Mouse (Mus musculus): ENCODE results near the gene Clstn1. TPM values are rescaled to one million over a fixed set of nuclear protein-coding genes. Genes with fewer than 3 reads are reported as not detected.

The Clstn1 gene
- polyA plus RNA-seq, 2 experiments: 51.2 to 58.2 TPM

DNA sequence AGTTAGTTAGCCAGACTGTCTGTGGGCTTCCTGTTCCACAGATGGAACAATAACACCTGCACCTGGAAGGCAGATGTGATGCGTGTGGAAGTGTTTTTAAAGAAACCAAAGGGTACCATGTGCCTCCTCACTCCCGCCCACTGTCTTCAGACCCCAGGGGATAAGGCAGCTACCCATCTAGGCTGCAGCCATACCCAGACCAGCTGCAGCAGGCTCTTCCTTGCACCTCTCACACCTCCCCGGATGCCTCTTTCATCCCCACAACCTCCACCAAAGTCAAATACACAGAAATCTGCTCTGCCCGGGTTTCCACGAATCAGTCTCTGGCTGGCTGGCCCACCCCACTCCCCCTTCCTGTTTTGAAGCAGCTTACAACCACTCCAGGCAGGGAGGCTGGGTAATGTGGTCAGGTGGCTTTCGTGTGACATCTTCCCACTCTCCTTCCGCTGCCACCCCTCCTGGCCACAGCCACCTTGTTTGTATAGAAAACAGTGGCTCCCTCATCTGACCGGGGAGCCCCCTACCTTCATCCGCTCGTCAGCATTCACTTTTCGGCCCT lies 71.7 kb downstream of the Clstn1 start:
- H3K36me3 ChIP-seq (ENCODE audit: control insufficient read depth, insufficient read depth, low read length): peaks cover 10% of the 10 kb centered on the region; the same call in 1 of the 2 replicates
- H3K4me1 ChIP-seq (ENCODE audit: control insufficient read depth, insufficient read depth, low read length): no peaks in the 10 kb centered on the region
- no peak for DNase-seq (ENCODE audit: low spot score)
- no peak overlapping the region for H3K4me3 ChIP-seq (replicated peaks; ENCODE audit: low read length)
- no peak overlapping the region for H3K4me2 ChIP-seq (replicated peaks; ENCODE audit: low read depth, low read length, severe bottlenecking)
- no peak for ATAC-seq (ENCODE audit: low FRiP score, low read depth)
- H3K27me3 ChIP-seq (ENCODE audit: control insufficient read depth, insufficient read depth, low read length): no peaks in the 10 kb centered on the region
- H3K27ac ChIP-seq (replicated peaks; ENCODE audit: low read depth, low read length): no peak overlapping the region
- H3K9ac ChIP-seq (ENCODE audit: low read depth, low read length, severe bottlenecking): no peak overlapping the region
- 68% methylated on average over 11 of the region's 11 CpGs for WGBS
- no peaks in the 10 kb centered on the region for H3K9me3 ChIP-seq (ENCODE audit: control insufficient read depth, low read length)
- no peak for TF ChIP-seq POLR2A (IDR thresholded peaks at IDR 0.05; ENCODE audit: borderline replicate concordance, extremely low read depth, insufficient read depth, insufficient read length)

DNA sequence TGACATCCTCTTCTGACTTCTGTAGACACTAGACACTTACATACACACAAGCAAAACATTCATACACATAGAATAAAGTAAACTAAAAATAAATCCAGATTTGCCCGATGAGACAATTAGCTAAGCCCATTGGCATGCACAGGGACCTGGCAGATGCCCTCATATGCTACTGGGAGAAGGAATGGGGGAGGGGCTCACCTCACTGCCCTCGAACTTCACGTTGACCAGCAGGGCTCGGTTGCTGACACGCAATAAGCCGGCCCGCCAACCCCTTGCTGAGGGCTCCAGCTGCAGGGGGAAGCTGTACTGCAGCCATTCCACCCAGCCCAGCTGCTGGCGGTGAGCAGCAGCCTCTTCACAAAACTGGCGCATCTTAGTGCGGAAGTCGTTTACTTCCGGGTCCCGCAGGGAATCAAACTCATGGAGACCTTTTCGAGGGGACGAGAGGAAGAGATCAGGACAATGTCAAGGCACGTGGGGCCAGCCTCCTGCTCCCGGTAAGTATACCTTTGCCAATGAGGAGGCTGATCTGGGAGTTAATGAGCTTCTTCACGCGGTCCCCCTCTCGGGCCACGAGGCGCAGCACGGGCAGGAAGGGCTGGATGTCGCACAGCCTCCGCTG lies 73.3 kb downstream of the Clstn1 start:
- no peak overlapping the region for H3K4me3 ChIP-seq (replicated peaks; ENCODE audit: low read length)
- 75% methylated on average over 25 of the region's 25 CpGs for WGBS
- no peaks in the 10 kb centered on the region for H3K27me3 ChIP-seq (ENCODE audit: control insufficient read depth, insufficient read depth, low read length)
- no peaks in the 10 kb centered on the region for H3K4me1 ChIP-seq (ENCODE audit: control insufficient read depth, insufficient read depth, low read length)
- no peaks in the 10 kb centered on the region for H3K9me3 ChIP-seq (ENCODE audit: control insufficient read depth, low read length)
- no peak for TF ChIP-seq POLR2A (IDR thresholded peaks at IDR 0.05; ENCODE audit: borderline replicate concordance, extremely low read depth, insufficient read depth, insufficient read length)
- H3K27ac ChIP-seq (replicated peaks; ENCODE audit: low read depth, low read length): no peak overlapping the region
- H3K4me2 ChIP-seq (replicated peaks; ENCODE audit: low read depth, low read length, severe bottlenecking): no peak overlapping the region
- 0 out of 2 replicates have a peak, but pooled peaks cover 4% of the 10 kb centered on the region for H3K36me3 ChIP-seq (ENCODE audit: control insufficient read depth, insufficient read depth, low read length)
- DNase-seq (ENCODE audit: low spot score): no peak
- no peak for ATAC-seq (ENCODE audit: low FRiP score, low read depth)
- no peak overlapping the region for H3K9ac ChIP-seq (ENCODE audit: low read depth, low read length, severe bottlenecking)

DNA sequence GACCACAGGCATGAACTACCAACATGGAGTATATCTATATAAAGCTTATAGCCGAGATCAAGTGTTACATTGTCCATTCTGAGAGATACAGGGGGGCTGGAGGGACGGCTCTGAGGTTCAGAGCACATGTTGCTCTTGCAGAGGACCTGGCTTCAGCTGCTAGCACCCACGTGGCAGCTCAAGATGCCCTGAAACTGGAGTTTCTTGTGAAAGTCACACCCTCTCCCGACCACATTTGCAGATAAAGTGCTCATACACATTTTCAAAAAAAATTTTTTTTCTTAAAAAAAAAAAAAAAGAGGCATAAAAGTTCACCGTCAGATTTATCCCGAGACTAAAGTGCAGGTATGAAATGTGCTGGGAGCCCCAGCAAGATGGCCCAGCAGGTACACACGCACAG lies 74.3 kb downstream of the Clstn1 start:
- no peaks in the 10 kb centered on the region for H3K27me3 ChIP-seq (ENCODE audit: control insufficient read depth, insufficient read depth, low read length)
- DNase-seq (ENCODE audit: low spot score): no peak
- no peak overlapping the region for H3K4me3 ChIP-seq (replicated peaks; ENCODE audit: low read length)
- H3K4me1 ChIP-seq (ENCODE audit: control insufficient read depth, insufficient read depth, low read length): no peaks in the 10 kb centered on the region
- WGBS: 83% methylated on average over 7 of the region's 7 CpGs
- no peak overlapping the region for H3K4me2 ChIP-seq (replicated peaks; ENCODE audit: low read depth, low read length, severe bottlenecking)
- H3K9me3 ChIP-seq (ENCODE audit: control insufficient read depth, low read length): no peaks in the 10 kb centered on the region
- no peak for TF ChIP-seq POLR2A (IDR thresholded peaks at IDR 0.05; ENCODE audit: borderline replicate concordance, extremely low read depth, insufficient read depth, insufficient read length)
- no peaks in the 10 kb centered on the region for H3K36me3 ChIP-seq (ENCODE audit: control insufficient read depth, insufficient read depth, low read length)
- H3K27ac ChIP-seq (replicated peaks; ENCODE audit: low read depth, low read length): no peak overlapping the region
- no peak overlapping the region for H3K9ac ChIP-seq (ENCODE audit: low read depth, low read length, severe bottlenecking)
- ATAC-seq (ENCODE audit: low FRiP score, low read depth): no peak

DNA sequence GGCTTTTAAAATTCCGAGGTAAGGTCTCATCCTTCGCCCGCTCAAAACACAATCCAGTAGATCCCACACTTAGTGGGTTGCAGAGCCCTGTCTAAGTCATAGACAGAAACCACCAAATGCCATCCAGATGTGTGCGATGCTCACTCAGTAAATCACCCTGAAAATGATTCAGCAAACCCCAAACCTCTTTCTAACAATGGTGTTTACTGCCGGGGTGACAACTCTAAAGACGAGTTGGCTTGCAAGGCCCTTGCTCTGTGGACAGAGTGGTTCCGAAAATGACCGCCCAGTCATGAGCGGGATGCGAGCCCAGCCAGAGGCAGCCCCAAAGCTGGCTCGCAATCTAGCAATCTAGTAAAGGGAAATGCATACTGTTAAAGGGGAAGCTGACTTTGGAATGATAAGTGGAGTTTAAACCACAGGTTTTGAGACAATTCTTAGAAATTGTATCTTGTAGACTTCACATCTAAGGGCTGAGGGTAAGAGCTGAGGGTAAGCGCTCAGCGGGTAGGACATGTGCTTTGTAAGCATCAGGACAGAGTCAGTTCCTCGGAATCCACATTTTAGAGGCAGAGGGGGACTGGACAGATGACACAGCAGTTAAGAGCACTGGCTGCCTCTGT lies 75.8 kb downstream of the Clstn1 start:
- Histone ChIP-seq H3K27ac (replicated peaks; ENCODE audit: low read depth, low read length) (no peak overlapping the region), H3K27me3 (ENCODE audit: control insufficient read depth, insufficient read depth, low read length) (no peaks in the 10 kb centered on the region), H3K9ac (ENCODE audit: low read depth, low read length, severe bottlenecking) (no peak overlapping the region), H3K4me1 (ENCODE audit: control insufficient read depth, insufficient read depth, low read length) (no peaks in the 10 kb centered on the region), H3K4me3 (replicated peaks; ENCODE audit: low read length) (no peak overlapping the region), H3K4me2 (replicated peaks; ENCODE audit: low read depth, low read length, severe bottlenecking) (no peak overlapping the region), H3K36me3 (ENCODE audit: control insufficient read depth, insufficient read depth, low read length) (no peaks in the 10 kb centered on the region), H3K9me3 (ENCODE audit: control insufficient read depth, low read length) (no peaks in the 10 kb centered on the region)
- WGBS: 78% methylated on average over 14 of the region's 14 CpGs
- no peak for TF ChIP-seq POLR2A (IDR thresholded peaks at IDR 0.05; ENCODE audit: borderline replicate concordance, extremely low read depth, insufficient read depth, insufficient read length)
- ATAC-seq (ENCODE audit: low FRiP score, low read depth): no peak
- no peak for DNase-seq (ENCODE audit: low spot score)

DNA sequence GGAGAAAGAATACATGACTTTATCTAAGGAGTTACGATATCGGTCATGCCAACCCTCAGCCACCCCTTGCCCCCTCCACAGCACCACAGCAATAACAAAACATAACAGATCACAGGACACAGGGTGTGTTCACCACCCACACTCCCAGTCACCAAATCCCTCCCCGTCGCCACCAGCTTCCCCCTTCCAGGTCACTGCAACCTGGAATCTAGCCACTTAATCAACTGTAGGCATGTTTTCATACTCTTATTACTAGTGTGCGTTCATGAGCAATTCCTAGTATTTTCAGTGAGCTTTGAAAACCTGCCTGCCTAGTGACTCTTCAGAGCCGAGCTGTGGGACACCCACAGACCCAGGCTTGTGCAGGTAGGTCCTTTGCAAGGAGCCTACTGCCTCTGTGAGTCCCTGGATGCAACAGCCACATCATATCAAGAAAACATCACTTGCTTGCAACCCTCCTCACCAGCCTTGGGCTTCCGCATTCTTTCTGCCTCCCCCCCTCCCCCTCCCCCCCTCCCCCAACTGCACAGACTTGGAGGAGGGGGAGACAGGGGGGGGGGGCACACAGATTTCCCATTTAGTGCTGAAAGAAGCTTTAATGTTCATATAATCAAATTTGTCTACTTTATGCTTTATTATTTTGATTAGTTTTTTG lies 77.7 kb downstream of the Clstn1 start:
- DNase-seq (ENCODE audit: low spot score): no peak
- no peak for ATAC-seq (ENCODE audit: low FRiP score, low read depth)
- no peak overlapping the region for H3K9ac ChIP-seq (ENCODE audit: low read depth, low read length, severe bottlenecking)
- no peaks in the 10 kb centered on the region for H3K36me3 ChIP-seq (ENCODE audit: control insufficient read depth, insufficient read depth, low read length)
- TF ChIP-seq POLR2A (IDR thresholded peaks at IDR 0.05; ENCODE audit: borderline replicate concordance, extremely low read depth, insufficient read depth, insufficient read length): no peak
- no peaks in the 10 kb centered on the region for H3K4me1 ChIP-seq (ENCODE audit: control insufficient read depth, insufficient read depth, low read length)
- no peaks in the 10 kb centered on the region for H3K9me3 ChIP-seq (ENCODE audit: control insufficient read depth, low read length)
- WGBS: 83% methylated on average over 7 of the region's 7 CpGs
- H3K27ac ChIP-seq (replicated peaks; ENCODE audit: low read depth, low read length): no peak overlapping the region
- no peaks in the 10 kb centered on the region for H3K27me3 ChIP-seq (ENCODE audit: control insufficient read depth, insufficient read depth, low read length)
- H3K4me2 ChIP-seq (replicated peaks; ENCODE audit: low read depth, low read length, severe bottlenecking): no peak overlapping the region
- no peak overlapping the region for H3K4me3 ChIP-seq (replicated peaks; ENCODE audit: low read length)

All from limb, embryonic 14.5 days (tissue).